Mouse (Mus musculus): ENCODE measurements at regions not wholly inside any gene's neighbourhood (a gene's known extent, or its start where the extent isn't known, plus 50 kb on each side); places are given as distances from the start of the nearest gene placed in this dataset.

DNA sequence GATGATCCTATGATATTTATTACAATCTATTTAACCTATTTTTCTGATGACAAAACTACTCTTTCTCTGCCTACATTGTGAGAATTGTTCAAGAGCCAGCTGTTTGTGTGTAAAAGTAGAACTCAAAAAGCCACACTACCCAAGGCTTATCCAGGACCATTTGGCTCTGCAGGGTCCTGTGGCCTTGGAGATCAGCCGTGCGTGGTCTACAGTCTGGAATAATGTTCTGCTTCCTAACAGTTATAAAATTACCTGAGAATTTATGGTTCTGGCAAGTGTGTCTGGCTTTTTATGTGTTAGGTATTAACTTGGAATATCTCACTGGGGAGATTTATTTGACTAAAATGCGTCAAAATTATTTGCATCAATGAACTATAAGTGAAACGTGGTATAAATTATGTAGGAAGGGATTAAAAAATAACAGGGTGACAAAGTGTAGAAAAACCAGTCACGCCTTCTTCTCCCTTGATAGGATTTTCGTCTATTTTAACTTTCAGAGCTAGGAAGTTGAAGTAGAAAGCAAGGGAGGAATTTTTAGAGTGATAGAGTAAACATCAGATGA, 1789.0 kb upstream of the Gm7489 start:
- H3K4me2 ChIP-seq: no peak overlapping the region
- no peaks in the 10 kb centered on the region for H3K36me3 ChIP-seq
- H3K4me3 ChIP-seq (replicated peaks): no peak overlapping the region
- H3K4me1 ChIP-seq (replicated peaks): no peaks in the 10 kb centered on the region
- 50% methylated on average over 6 of the region's 6 CpGs for WGBS (ENCODE audit: insufficient replicate concordance)
- no peaks in the 10 kb centered on the region for H3K9me3 ChIP-seq (replicated peaks)
- H3K27me3 ChIP-seq: no peaks in the 10 kb centered on the region
- DNase-seq (no peak), ATAC-seq (ENCODE audit: low read depth) (no peak)
- no peak overlapping the region for H3K27ac ChIP-seq
- H3K9ac ChIP-seq: no peak overlapping the region

DNA sequence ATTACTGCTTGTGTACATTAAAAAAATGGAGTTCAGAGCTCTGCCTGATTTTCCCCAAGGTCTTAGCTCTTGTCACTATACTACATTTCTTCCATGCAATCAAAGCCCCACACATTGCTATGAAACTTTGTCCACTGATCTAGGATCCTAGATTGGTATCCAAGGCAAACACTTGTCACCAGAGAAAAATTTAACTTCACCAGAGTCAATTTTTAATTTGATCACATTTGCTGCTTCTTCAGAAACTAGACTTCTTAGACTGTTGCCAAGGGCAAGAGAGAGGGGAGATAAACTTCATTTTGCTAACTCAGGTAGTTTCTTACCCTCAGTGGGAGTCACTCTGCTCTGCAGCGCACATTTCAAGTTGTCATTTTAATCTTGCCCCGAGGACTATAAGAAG, 1775.9 kb upstream of the Gm7489 start:
- no peak overlapping the region for H3K4me2 ChIP-seq
- no peak for ATAC-seq (ENCODE audit: low read depth)
- no peaks in the 10 kb centered on the region for H3K36me3 ChIP-seq
- H3K27me3 ChIP-seq: no peaks in the 10 kb centered on the region
- H3K9me3 ChIP-seq (replicated peaks): no peaks in the 10 kb centered on the region
- H3K4me3 ChIP-seq (replicated peaks): no peak overlapping the region
- no peak for DNase-seq
- 77% methylated on average over 2 of the region's 2 CpGs for WGBS (ENCODE audit: insufficient replicate concordance)
- no peak overlapping the region for H3K9ac ChIP-seq
- H3K4me1 ChIP-seq (replicated peaks): no peaks in the 10 kb centered on the region
- H3K27ac ChIP-seq: no peak overlapping the region

DNA sequence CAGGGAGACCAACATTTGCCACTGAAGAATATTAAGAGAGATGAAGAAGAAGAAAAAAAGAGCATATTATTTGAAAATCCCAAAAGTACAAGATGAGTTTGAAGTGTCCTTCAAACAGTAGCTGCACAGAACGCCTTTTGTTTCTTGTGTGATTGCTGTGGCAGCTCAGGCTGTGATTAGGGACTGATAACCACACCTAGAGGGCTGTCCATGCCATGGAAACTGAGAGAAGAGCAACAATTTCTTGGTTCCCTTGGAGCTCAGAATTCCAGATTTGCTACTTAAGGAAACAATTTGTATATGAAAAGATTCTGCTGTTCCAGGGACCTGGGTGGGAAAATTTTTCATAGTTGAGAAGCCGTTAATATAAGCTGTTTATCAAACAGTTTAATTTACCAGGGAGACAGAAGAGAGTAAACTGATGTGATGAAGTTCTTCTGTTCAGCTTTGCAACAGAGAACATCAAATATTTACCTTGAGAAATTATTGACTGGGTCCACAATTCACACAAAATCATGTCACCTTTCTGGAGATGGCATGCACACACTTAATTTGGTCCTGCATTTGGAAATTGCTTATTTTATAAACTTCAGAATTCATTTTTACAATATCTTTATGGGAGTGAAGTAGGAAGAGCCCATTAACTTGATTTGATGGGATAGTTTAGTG, 1770.2 kb upstream of the Gm7489 start:
- H3K27me3 ChIP-seq: no peaks in the 10 kb centered on the region
- ATAC-seq (ENCODE audit: low read depth) (no peak), DNase-seq (no peak)
- no peak overlapping the region for H3K4me3 ChIP-seq (replicated peaks)
- no peak overlapping the region for H3K27ac ChIP-seq
- no peaks in the 10 kb centered on the region for H3K4me1 ChIP-seq (replicated peaks)
- H3K9me3 ChIP-seq (replicated peaks): no peaks in the 10 kb centered on the region
- no peak overlapping the region for H3K9ac ChIP-seq
- no peak overlapping the region for H3K4me2 ChIP-seq
- WGBS (ENCODE audit: insufficient replicate concordance): 49% methylated on average over 2 of the region's 2 CpGs
- H3K36me3 ChIP-seq: no peaks in the 10 kb centered on the region

DNA sequence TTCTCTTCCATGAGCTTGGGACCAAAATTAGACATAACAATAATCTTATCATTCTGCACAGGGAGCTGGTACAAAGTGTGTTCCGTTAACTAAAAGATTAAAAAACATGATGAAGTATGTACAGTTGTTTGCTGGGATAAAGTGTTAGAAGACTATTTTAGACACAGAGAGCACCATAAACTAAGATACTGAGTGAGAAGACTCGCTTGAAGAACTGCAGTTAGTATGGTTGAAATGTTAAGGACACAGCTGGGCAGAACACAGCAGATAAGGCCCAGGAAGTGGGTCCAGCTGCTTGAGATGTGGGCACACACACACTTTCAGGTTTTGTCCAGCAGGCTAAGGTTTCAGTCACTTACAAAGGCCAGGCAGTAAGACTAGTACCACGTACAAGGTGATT, 1748.0 kb upstream of the Gm7489 start:
- Histone ChIP-seq H3K27ac (no peak overlapping the region), H3K4me3 (replicated peaks) (no peak overlapping the region), H3K36me3 (no peaks in the 10 kb centered on the region), H3K4me1 (replicated peaks) (no peaks in the 10 kb centered on the region), H3K9me3 (replicated peaks) (no peaks in the 10 kb centered on the region), H3K27me3 (no peaks in the 10 kb centered on the region), H3K4me2 (no peak overlapping the region), H3K9ac (no peak overlapping the region)
- ATAC-seq (ENCODE audit: low read depth): no peak
- DNase-seq: no peak
- WGBS (ENCODE audit: insufficient replicate concordance): 34% methylated on average over 3 of the region's 3 CpGs

DNA sequence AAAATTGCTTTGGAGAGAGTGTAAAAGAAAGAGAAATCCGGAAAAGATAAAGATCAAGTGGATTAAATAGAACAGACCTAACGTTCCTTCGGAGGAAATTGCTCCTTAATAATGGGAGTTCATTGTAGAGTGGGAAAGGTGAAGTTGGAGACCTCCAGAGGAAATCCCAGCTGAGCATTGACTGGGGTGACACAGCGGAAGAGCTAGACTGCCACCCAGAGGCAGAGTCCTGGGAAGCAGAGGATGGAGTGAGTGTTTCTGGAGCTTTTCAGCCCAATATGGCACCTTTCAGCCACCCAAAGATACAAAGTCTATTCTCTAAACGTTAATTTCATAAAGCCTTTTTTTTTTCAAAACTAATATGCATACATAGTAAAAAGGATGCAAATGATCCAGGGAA, 1731.3 kb upstream of the Gm7489 start:
- no peaks in the 10 kb centered on the region for H3K27me3 ChIP-seq
- no peak overlapping the region for H3K4me2 ChIP-seq
- no peaks in the 10 kb centered on the region for H3K9me3 ChIP-seq (replicated peaks)
- no peak overlapping the region for H3K4me3 ChIP-seq (replicated peaks)
- DNase-seq: no peak
- no peak overlapping the region for H3K9ac ChIP-seq
- 26% methylated on average over 5 of the region's 5 CpGs for WGBS (ENCODE audit: insufficient replicate concordance)
- ATAC-seq (ENCODE audit: low read depth): no peak
- no peaks in the 10 kb centered on the region for H3K36me3 ChIP-seq
- H3K4me1 ChIP-seq (replicated peaks): no peaks in the 10 kb centered on the region
- H3K27ac ChIP-seq: no peak overlapping the region

DNA sequence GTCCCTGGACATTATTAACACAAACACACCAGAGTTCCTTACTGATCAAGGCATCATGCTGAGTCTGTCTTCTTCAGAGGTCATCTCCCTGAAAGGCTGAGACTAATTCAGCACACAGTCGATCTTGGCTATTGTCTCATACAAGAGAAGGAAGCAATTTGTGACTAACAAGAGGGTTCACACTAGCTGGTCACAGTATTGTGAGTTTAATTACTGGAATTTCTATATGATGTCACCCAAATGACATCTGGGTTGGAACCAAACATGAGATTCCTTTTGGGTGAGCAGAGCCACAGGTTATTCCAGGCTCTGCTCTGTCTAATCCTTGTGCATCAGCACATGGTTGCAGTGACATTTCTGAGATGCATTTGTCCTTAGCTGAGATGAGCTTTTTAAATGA, 1728.9 kb upstream of the Gm7489 start:
- Histone ChIP-seq H3K9me3 (replicated peaks) (no peaks in the 10 kb centered on the region), H3K9ac (no peak overlapping the region), H3K27me3 (no peaks in the 10 kb centered on the region), H3K27ac (no peak overlapping the region), H3K4me1 (replicated peaks) (0 out of 2 replicates have a peak, but pooled peaks cover 4% of the 10 kb centered on the region), H3K4me3 (replicated peaks) (no peak overlapping the region), H3K4me2 (no peak overlapping the region), H3K36me3 (no peaks in the 10 kb centered on the region)
- 43% methylated on average over 1 of the region's 1 CpGs for WGBS (ENCODE audit: insufficient replicate concordance)
- no peak for ATAC-seq (ENCODE audit: low read depth)
- DNase-seq: no peak

DNA sequence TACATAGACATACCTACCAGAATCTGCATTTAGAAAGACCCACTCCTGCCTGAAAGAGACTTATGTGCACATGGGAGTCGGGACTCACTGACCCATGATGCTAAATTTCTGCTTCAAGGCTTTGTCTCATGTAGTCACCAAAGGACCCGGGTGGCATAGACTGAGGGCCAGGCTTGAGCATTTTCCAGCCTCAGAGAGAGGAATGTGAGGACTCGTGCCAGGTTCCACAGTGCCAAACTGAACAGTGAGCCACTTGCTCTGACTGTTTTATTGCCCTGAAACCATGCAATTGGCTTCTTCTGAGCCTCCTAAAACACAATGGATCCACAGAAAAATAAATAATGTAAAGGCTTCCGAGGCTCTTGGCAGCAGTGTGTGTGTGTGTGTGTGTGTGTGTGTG, 1727.9 kb upstream of the Gm7489 start:
- Histone ChIP-seq H3K4me1 (replicated peaks) (peaks cover 8% of the 10 kb centered on the region), H3K4me2 (no peak overlapping the region), H3K27me3 (no peaks in the 10 kb centered on the region), H3K27ac (no peak overlapping the region), H3K36me3 (no peaks in the 10 kb centered on the region), H3K9ac (no peak overlapping the region), H3K9me3 (replicated peaks) (no peaks in the 10 kb centered on the region), H3K4me3 (replicated peaks) (no peak overlapping the region)
- no peak for ATAC-seq (ENCODE audit: low read depth)
- 63% methylated on average over 4 of the region's 4 CpGs for WGBS (ENCODE audit: insufficient replicate concordance)
- no peak for DNase-seq

DNA sequence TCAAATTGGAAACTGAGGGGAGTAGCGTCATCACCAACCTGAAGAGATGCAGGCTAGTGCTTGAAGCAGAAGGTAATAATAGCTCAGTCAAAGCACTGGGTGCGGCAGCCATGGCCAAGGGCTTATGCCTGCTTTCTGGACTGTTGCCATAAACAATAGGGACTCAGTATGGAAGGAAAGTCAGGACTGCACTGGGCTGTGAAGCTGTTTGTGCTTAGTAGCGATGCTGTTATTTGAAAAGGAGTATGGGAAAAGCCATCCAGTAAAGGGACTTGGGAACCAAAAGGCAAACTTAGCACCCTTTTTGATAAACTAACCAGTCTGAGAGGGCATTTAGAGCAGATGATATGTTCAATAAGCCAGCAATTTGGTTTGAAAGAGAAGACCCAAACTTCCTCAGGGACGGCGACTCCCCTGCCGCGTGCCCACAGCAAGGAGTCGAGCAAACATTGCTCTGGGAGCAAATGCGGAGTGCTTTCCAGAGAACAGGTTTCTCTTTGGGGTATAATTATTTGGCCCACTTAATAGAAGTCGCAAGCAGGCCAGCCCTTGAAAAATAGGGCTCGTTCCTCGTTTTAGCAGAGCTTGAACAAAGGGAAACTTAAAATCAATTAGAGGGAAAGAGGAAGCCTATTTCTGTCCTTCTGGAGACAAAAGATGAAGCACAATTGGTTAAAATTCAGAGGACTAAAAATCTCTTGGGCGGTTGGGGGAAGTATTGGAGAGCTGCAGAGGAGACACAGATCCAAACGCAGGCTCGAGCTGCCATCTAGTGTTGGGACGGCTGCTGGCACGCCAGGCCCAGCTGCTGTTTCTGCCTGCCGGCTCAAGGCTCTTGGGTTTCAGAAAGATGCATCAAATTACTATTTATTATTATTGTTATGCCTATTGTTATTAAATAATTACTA, 1724.3 kb upstream of the Gm7489 start:
- ATAC-seq (ENCODE audit: low read depth): peak; percentile 54; the same call in 1 of the 2 replicates
- no peak overlapping the region for H3K4me2 ChIP-seq
- WGBS (ENCODE audit: insufficient replicate concordance): 26% methylated on average over 18 of the region's 18 CpGs
- H3K9me3 ChIP-seq (replicated peaks): no peaks in the 10 kb centered on the region
- no peaks in the 10 kb centered on the region for H3K27me3 ChIP-seq
- no peak overlapping the region for H3K9ac ChIP-seq
- H3K4me3 ChIP-seq (replicated peaks): no peak overlapping the region
- H3K4me1 ChIP-seq (replicated peaks): peaks cover 17% of the 10 kb centered on the region
- peak; percentile 24 for DNase-seq
- H3K36me3 ChIP-seq: no peaks in the 10 kb centered on the region
- no peak overlapping the region for H3K27ac ChIP-seq

DNA sequence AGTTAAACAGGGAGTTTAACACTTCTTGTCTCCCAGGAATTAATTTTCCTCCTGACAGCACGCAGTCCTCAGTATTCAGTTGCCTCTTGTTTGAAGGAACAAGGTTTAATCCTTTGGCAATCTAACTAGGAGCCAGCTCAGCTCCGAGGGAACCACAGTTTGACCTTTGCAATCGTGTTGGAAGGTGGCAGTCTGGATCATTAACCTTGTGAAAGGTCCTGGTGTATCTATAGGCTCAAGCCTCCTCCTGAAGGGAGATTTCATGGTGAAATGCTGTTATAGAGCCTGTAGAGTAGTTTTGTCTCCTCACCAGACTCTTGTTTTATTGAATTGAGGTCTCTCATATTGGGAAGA, 1723.6 kb upstream of the Gm7489 start:
- Histone ChIP-seq H3K27ac (no peak overlapping the region), H3K4me2 (no peak overlapping the region), H3K4me3 (replicated peaks) (no peak overlapping the region), H3K9me3 (replicated peaks) (no peaks in the 10 kb centered on the region), H3K36me3 (no peaks in the 10 kb centered on the region), H3K9ac (no peak overlapping the region), H3K27me3 (no peaks in the 10 kb centered on the region), H3K4me1 (replicated peaks) (peaks cover 21% of the 10 kb centered on the region)
- ATAC-seq (ENCODE audit: low read depth) (no peak), DNase-seq (no peak)
- 19% methylated on average over 3 of the region's 3 CpGs for WGBS (ENCODE audit: insufficient replicate concordance)

DNA sequence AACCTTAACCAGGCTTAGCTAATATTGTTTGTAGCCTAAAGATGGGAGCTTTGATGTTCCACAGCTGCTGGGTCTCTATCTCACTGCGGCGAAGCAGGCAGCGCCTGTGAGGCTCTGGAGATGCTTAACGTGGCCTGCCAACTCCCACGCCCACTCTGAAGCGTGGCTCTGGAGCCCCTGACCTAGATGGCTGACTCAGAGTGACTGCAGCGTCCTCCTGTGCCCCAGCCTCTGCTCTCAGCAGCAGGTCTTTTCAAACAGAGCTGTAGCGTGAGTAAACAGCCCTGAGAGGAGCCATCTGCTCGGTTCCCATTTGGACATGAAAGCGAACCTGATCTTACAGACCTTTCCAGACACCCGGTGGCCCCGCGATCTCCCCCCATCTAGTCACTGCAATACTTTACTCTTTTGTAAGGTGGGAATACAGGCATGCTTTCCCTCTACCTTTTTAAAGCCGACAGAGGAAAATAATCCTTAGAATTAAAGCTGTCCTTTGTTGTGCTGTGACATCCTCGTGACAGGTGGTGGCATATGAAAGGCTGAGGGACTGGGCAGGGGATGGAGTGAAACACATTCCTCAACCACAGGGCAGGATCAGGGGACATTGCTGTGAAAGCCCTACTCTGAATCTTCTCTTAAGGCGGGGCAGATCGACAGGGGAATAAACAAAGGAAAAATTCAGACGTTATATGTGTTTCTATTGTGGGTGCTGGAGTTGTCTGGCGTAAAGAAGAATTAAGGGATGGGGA, 1723.0 kb upstream of the Gm7489 start:
- H3K36me3 ChIP-seq: no peaks in the 10 kb centered on the region
- no peak overlapping the region for H3K4me2 ChIP-seq
- no peak for DNase-seq
- 47% methylated on average over 19 of the region's 19 CpGs for WGBS (ENCODE audit: insufficient replicate concordance)
- no peak overlapping the region for H3K27ac ChIP-seq
- no peak overlapping the region for H3K9ac ChIP-seq
- H3K9me3 ChIP-seq (replicated peaks): no peaks in the 10 kb centered on the region
- no peaks in the 10 kb centered on the region for H3K27me3 ChIP-seq
- H3K4me3 ChIP-seq (replicated peaks): no peak overlapping the region
- ATAC-seq (ENCODE audit: low read depth): no peak
- peaks cover 28% of the 10 kb centered on the region for H3K4me1 ChIP-seq (replicated peaks)

DNA sequence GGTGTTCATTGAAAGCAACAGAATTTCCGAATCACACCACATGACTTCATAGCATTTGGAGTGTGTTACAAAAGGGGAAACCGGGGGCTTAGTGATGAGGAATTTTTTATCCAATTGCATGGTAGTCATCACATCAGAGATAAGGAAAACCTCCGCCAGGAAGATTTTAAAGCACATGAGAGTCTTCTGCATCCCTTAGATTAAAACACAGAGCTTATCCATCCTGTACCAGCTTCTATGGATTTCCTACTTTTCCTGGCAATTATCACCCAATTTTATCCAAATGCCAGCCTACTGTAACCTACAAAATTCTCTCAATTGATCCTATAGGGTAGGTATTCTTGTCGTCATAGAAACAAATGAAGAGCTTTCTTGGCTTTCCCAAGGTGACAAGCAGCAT, 1718.6 kb upstream of the Gm7489 start:
- Histone ChIP-seq H3K9me3 (replicated peaks) (no peaks in the 10 kb centered on the region), H3K36me3 (no peaks in the 10 kb centered on the region), H3K4me1 (replicated peaks) (peaks cover 36% of the 10 kb centered on the region), H3K27me3 (no peaks in the 10 kb centered on the region), H3K4me3 (replicated peaks) (no peak overlapping the region), H3K4me2 (peak overlapping the region; percentile 45), H3K27ac (peak overlapping the region; percentile 85), H3K9ac (no peak overlapping the region)
- DNase-seq (peak; percentile 6), ATAC-seq (ENCODE audit: low read depth) (peak; percentile 61)
- 35% methylated on average over 4 of the region's 4 CpGs for WGBS (ENCODE audit: insufficient replicate concordance)
